Mouse (Mus musculus): ENCODE results near the gene Trim13.
"Not testable (repeated sequence)": the region's sequence is repeated elsewhere in the genome, so short reads cannot be mapped to it uniquely, and the experiment has no call there.

The Trim13 gene

DNA sequence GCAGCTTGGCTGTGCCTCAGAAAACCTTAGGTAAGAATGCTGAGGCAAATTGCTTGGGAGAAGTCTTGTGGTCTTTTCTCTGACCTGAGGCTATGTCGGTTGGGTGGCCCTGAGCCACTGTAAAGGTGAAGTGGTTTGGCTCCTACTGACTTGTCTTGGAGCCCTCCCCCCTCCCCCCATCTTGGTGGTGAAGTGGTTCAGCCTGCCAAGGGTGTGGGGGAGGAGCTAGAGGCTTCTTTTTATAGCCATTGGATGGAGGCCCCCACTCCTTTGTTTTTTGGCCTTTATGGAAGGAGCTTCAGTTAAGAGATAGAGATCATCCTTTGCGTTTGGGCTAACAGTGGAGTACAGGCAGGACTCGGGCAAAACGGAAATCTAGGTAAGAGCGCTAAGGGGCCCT lies at the start of gene Trim13:
Gene Trim13, plus strand, starts transcription at position 280 of the 400 bp plus-strand sequence.
- no peak for DNase-seq (ENCODE audit: low read depth, low spot score)

DNA sequence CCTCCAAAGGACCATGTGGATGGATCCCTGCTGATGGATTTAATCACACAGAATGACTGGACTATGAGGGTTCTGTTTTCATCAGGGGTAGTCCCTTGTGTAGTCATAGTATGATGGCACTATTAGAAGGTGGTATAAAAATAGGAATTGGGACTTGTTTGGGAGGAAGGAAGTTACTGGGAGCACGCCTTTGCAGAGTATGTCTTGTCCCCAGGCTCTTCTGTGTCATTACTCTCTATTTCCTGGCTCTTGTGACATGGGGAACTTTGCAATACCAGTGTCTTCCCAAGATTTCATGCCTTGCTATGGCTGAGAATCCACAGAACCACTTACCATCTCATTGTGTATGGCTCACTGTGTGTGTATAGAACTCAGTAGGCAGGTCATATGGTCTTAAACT lies 49.4 kb upstream of the Trim13 start:
- DNase-seq (ENCODE audit: low read depth, low spot score): no peak

DNA sequence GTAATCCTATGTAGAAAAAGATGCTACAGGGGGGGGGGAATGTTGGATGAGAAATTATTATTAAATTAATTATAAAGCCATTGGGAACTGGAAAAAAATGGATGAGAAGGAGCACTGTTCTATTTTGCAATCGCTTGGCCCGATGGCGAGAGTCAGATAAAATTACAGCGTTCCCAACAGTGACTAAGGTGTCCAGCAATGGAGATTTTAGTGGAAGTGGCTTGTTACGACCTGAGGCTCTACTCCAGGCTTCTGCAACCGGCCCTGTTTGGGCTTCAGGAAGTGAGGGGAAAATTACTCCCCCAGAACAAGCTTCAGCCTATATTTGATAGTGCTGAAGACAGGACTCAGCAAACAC lies 42.1 kb upstream of the Trim13 start:
- DNase-seq (ENCODE audit: low read depth, low spot score): no peak

DNA sequence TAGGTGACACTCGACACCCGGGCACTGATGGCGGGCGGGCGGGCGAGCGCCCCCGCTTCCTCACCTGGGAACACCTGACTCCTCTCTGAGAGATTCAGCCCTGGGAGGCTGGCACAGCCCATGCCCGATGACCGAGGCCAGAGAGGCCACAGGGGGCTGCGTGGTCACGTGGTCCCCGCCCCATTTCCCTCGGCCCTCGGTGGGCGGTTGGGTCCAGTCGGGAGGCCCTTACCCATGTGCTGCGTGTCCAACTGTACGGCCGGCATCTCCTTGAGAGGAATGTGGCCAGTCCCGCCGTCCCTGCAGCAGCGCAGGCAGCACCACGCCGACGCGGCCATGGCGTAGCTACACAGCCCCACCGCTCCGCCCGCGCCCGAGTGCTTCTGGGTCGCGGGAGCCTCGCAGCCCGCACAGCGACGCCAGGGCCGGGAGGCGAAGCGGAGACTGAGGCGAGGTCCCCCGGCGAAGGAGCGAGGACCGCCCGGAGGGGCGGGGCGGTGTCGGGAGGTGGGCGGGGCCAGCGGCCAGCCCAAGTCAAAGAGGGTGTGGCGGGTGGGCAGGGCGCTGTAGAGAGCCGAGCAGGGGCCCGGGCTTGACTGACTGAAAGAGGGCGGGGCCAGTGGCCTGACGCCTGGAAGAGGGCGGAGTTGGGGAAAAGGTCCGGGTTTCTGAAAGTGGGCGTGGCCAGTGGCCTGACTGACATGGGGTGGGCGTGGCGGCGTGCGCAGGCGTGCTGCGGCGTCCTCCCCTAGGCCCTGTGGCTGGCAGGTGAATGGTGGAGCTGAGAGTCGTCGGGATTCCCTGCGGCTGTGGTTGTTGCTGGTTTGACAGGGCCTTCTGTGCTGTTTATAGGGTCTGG lies 41.5 kb upstream of the Trim13 start, which contains the start of gene Spryd7:
Gene Spryd7, minus strand, starts transcription at position 598 of the 859 bp plus-strand sequence.
- DNase-seq (ENCODE audit: low read depth, low spot score): peak; percentile 98

DNA sequence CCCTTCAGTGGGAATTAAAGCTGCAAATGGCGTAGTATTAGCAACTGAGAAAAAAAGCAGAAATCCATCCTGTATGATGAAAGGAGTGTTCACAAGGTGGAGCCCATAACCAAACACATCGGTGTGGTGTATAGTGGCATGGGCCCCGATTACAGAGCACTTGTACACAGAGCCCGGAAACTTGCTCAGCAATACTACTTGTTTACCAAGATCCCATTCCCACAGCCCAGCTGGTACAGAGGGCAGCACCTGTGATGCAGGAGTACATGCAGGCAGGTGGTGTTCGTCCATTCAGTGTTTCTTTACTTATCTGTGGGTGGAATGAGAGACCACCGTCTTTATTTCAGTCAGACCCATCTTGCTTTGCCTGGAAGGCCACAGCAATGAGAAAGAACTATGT lies 39.1 kb upstream of the Trim13 start:
- DNase-seq (ENCODE audit: low read depth, low spot score): no peak

DNA sequence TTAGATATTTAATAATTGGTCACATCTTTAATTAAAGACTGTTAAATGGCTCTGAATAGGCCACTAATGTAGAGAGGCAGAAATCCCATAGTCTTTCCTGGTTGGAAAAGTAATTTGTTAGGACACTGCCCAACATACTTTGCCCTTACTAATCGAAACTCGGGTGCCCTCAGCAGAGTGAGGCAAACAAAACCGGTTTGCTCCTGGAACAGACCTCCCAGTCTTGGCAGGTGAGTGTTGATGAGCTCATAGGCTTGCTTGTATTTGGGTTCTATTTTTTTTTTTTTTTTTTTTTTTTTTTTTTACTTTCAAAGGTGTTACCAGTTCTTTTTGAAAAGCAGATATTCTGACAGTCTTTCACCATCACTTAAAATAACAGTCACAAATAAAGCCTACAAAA lies 38.2 kb upstream of the Trim13 start:
- no peak for DNase-seq (ENCODE audit: low read depth, low spot score)

DNA sequence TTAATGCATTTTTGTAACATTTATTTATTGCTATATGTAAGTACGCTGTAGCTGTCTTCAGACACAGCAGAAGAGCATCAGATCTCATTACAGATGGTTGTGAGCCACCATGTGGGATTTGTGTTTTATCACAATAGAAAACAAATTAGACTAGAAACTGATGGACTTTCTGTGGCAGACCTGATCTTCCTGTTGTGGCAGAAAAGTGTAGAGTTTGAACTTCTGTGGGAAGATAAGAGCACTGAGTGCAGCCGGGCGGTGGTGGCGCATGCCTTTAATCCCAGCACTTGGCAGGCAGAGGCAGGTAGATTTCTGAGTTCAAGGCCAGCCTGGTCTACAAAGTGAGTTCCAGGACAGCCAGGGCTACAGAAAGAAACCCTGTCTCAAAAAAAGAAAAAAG lies 31.8 kb upstream of the Trim13 start:
- DNase-seq (ENCODE audit: low read depth, low spot score): not testable (repeated sequence)

DNA sequence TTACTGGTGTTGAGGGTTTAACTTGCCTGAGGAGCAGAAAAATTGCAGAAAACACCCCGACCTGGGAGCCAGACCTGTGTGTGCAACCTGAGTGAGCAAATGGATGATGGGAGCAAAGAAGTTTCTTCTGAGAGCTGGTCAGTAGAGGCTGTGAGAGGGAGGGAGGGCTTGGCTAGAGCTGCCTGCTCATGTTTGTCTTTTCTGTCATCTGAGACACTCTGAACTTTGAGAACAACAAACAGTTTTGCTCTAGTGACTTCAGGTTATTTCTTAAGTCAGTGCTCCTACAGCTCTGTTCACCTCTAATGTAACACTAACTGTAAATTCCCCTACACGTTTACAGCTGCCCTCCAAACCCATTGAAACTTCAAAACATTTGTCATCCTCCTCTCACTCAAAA lies 28.7 kb upstream of the Trim13 start:
- DNase-seq (ENCODE audit: low read depth, low spot score): no peak

DNA sequence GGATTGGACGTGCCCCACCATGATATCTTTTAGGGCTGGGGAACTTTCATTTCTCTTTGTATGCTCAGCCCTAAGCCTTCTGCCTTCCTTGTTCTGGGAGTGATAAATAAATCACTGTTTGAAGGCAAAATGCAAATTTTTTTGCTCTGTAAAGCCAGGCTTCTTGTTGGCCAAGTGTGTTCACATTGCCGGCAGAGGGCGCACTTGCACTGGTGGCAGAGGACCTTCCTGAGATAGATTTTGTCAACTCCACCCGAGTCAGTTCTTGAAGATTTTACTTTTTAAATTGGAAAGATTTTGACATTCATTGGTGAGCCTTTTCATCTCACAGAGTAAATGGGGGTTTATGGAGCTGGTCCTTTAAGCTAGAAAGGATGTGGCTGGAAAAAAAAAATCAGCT lies 26.7 kb upstream of the Trim13 start:
- DNase-seq (ENCODE audit: low read depth, low spot score): peak; percentile 82

DNA sequence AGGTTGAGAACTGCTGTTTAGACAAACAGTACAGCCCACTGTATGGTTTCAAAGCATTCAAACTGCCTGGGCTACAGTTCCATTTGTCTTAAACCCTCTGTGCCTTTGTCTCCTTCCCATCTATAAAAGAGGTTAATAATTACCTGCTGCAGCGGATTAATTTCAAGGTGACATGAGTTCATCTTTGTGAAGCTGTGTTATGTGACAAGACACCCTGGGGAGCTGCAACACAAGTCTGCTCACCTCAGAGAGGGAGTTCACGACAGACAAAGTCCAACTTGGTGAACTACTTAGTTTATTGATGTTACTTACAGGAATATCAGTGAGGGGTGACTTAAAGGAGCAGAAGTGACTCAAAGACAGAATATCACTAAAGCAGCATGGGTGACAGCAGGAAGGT lies 25.9 kb upstream of the Trim13 start:
- DNase-seq (ENCODE audit: low read depth, low spot score): no peak

DNA sequence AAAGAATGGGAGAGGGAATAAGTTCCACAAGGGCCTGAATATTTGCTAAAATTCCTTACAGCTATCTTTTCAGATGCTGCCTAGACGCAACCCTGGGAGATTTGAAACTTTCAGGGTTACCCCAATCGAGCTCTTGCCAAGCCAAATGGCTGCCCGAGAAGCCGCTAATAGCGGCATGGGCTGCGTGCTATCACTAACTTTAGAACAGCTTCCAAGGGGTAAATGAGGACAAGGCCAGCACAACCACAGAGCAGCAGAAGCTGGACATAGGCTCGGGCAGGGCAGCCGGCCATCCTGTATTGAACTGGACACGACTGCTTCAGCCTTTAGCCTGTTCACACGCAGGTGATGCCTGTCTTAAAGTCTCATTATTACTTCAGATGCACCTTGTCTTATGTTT lies 23.0 kb upstream of the Trim13 start:
- DNase-seq (ENCODE audit: low read depth, low spot score): no peak

DNA sequence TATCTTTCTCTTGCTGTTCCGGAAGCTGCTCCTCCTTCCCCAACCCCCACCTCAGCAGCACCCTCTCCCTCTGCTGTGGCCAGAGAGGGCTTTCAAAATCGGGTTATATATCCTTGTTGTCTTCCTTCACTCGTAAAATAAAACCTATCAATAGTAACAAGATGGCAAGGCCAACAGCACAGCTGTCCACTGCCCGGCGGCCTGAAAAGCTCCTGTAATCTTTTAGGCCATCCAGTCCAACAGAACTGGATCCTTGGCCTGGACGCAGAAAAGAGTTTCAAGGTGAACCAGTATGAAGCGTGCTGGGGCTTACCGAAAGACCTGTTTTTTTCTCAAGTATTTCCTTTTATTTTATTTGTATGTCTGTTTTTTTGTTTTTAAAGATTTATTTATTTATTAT lies 22.1 kb upstream of the Trim13 start:
- DNase-seq (ENCODE audit: low read depth, low spot score): no peak

DNA sequence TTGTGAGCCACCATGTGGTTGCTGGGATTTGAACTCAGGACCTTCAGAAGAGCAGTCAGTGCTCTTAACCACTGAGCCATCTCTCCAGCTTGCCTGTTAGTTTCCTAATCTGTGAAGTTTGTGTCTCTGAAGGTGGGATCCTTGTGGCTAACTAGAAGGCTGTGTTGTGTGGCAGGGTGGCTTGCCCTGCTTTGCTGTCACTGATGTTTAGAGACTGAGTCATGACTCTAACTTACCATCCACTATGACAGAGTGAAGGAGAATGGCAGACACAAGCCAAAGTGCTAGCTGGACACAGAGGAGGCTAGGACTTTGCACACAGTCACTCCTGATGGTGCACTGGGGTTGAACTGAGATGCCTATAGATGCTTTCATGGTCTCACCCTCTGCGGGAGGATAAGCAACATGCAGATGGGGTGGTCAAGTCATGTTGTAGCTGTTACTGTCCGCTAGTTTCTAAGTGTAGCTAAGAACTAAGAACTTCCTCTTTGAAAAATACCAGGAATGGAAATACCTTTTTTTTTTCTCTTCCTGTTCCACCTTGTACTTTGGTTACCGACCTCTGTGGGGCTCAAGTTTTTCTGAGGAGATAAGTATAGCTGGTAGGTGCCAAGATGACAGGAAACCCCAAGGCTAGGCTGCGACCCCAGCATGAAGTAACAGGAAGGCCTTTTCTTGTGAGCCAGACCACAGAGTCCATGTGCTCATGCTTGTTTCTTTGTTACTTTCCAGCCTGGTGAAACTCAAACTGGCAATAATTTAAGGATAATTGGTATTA lies 8.6 kb upstream of the Trim13 start:
- no peak for DNase-seq (ENCODE audit: low read depth, low spot score)

DNA sequence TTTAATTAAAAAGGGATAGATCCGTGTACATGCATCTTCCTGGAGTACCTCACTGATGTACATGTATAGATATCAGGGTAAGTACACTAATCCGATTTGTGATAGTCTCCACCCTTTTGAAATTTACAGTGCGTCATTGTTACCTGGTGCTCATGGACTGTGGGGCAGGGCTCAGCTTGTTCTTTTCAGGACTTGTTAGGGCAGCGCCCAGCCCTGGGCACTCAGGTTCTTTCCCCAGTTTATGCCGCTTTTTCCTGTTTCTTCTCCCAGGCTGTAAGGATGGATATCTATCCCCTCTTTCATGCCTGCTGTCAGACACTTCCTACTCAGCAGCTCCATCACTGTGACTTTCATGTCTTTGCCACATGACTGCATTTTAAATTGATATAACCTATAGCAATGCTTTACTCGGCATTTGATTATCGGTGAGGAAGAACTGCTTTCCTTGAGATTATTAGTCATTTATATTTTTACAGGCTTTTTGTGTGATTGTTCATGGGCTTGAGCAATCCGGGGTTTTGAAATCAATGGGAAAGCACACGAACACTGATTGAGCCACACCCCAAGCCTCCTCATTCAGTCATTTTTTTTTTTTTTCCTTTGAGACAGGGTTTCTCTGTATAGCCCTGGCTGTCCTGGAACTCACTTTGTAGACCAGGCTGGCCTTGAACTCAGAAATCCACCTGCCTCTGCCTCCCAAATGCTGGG lies 1.2 kb upstream of the Trim13 start:
- DNase-seq (ENCODE audit: low read depth, low spot score): no peak

DNA sequence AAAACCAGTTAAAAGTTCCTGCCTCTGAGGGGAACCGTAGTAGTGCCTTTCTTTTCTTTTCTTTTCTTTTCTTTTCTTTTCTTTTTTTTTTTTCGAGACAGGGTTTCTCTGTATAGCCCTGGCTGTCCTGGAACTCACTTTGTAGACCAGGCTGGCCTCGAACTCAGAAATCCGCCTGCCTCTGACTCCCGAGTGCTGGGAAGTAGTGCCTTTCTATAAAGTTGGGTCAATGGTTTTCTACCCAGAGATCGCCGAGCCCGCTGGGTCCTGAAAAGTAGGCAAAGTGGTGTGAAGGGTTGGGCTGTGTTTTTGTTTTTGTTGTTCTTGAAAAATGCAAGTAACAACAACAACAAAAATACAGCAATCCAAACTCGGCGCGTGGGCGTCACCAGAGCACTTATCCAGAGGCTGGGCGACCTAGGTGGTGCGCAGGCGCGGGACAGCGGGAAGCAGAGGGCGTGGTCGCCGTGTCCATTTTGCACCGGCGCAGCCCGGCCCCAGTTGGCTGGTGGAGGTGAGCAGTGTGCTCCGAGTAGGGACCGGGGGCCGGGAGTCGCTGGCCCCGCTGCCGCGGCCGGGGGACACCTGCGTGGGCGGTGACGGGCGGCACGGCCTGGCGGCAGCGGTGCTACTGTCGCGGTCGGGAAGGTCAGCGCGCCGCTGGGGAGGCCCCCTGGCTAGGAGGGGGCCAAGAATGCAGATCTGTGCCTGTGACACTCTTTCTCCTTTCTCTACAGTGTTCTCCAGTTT lies 1.2 kb downstream of the Trim13 start:
- peak; percentile 85 for DNase-seq (ENCODE audit: low read depth, low spot score)

DNA sequence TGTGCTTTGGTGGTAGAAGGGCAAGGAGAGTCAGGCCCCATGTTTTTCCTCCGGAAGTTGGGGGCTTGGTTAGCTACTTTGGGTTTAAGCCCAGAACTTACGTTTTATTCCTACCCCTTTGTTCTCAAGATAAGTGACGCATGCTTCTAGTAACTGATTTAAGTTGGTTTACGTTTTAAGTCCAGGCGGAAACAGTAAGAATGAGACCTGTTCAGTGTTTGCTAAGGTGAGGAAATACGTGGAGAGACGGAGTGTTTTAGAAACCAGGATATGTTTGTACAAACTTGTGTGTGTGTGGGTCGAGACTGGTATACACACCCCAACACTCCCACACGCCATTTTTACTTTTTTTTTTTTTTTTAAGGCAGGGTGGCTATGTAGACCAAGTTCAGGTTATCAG lies 3.3 kb downstream of the Trim13 start:
- no peak for DNase-seq (ENCODE audit: low read depth, low spot score)

DNA sequence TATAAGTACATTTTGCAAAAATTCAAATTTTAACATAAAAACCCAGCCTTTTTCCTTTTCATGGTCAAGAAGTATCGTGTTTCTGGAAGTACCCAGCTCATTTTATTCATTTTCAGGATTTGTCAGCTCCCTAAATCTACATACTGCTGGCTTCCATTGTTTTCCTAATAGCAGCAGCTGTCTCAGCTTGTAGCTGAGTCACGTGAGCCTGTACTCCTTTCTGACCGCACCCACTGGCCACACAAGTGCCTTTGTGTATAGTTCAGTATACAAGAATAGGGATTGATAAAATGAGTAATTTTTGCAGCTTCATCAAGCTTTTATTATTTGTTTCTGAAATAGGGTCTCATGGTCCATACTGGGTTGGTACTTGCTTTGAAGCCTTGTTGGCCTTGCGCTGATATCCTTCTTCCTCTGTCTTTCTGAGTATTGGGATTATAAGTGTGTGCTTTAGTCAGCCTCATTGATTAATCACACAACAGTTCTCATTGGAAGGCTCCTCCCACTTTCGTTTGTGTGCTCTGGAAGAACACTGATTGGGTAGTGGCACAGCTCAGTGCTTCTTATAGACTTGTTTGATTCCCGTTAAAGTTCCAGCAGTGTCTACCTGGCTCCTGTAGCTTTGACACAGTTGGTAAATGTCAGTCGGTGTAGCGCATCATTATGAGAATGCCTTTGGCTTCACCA lies 5.2 kb downstream of the Trim13 start:
- DNase-seq (ENCODE audit: low read depth, low spot score): no peak

DNA sequence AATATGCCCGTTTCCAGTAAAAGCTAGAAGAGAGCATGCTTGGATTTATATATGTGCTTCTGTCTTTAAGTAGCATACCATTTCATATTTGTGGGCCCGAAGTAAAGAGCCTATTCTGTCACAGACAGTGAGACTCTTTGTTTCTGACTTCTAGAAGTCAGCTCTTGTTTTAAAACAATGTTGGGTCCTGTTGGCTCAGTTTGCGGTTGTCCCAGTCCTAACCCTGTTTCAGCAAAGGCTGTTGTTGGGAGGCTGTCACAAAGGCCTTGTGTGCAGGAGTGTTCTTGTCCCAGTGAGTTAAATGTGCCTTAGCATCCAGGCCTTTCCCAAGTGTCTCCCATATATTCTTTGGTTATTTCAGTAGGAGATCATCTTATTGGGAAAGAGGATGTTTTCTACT lies 6.0 kb downstream of the Trim13 start:
- no peak for DNase-seq (ENCODE audit: low read depth, low spot score)

DNA sequence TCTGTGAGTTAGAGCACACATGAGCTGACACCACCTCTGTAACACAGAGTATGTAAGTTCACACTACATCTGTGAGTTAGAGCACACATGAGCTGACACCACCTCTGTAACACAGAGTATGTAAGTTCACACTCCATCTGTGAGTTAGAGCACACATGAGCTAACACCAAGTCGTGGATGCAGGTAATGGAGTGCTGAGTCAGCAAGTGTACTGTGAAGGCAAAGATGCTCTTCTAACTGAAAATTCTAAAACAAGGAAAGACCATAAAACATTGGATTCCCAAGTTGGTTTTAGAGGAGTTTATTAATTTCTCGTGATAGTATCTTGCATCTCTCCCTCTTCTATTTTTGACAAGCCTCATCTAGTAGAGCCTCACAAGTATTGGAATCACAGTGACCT lies 8.0 kb downstream of the Trim13 start:
- DNase-seq (ENCODE audit: low read depth, low spot score): not testable (repeated sequence)

DNA sequence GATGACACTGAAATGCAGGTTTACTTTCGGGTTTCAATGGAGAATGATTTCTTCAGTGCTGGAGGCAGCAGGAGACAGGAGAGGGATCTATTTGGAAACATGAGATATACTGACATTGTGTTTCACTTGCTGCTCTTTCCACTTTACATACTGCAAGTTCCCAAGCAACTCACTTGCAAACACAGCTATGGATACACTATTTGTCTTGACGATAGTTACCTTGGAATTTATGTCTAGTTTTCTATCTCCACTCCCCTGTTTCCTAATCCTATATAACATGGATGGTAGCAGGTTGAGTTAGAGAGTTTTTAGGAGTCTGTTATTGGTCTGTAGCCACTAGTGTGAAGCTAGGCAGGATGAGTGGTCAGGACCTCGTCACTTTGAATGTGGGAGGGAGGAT lies 9.1 kb downstream of the Trim13 start, which contains the start of gene Kcnrg:
Gene Kcnrg, plus strand, starts transcription at position 301 of the 400 bp plus-strand sequence.
- DNase-seq (ENCODE audit: low read depth, low spot score): no peak

DNA sequence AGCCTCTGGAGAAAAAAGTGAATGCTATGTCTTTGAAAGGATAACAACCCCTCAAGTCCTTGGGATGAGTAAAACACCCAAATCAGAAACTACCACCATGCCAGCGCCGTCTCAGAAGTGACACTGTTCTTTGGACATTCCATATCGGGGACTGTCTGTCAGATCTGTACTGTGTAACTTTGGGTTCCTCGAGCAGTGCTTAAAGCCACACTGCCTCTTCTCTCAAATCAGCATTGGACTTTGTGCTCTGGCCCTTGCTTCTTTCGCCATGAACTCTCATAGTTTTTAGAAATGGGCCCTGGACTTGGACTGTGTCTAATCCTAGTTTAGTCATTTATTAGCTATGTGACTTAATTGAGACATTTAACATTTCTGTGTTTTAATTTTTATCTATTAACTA lies 13.7 kb downstream of the Trim13 start:
- DNase-seq (ENCODE audit: low read depth, low spot score): no peak

Measured in forelimb bud, embryonic 11.5 days (tissue).